Mouse (Mus musculus): ENCODE measurements around the gene Lhx4. TPM values are rescaled to one million over a fixed set of nuclear protein-coding genes. Genes with fewer than 3 reads are reported as not detected.

Lhx4 gene
- total RNA-seq, 2 experiments from 2014 or later: not detected

Other genes starting within 250 kb of the Lhx4 start
- gene Acbd6, start 193.6 kb downstream of the Lhx4 start, total RNA-seq (2021): 10 to 100 TPM; 63.4 to 64.7 TPM
- gene Qsox1, start 61.2 kb upstream of the Lhx4 start, total RNA-seq (2021): 10 to 100 TPM; 64.9 to 69.7 TPM
- 10 to 100 TPM; 37.3 to 41.0 TPM for gene Cep350, start 221.6 kb upstream of the Lhx4 start, total RNA-seq (2021)

Measured in heart, postnatal 10 days (tissue).